Mouse (Mus musculus) heart, adult 2 months (tissue): Measurements from ENCODE around the gene Akr1c6. TPM values are rescaled to one million over a fixed set of nuclear protein-coding genes. Genes with fewer than 3 reads are reported as not detected.

Experiments used
- DNase-seq, 2 experiments: peaks; one replicate each; pipeline ENCODE4 v3.0.0; 2021
- H3K27ac ChIP-seq: fragments of 200-600 bp; 2 replicates; pipeline ENCODE4 v1.8.1; 2022
- H3K27me3 ChIP-seq: fragments of 200-500 bp; 2 replicates; pipeline ENCODE4 v1.6.1; 2012; ENCODE audit warnings: mild to moderate bottlenecking, low read length, inconsistent platforms, mixed read lengths; ENCODE audit not compliant: control insufficient read depth, insufficient read depth
- H3K36me3 ChIP-seq: fragments of 200-500 bp; 2 replicates; pipeline ENCODE4 v1.6.1; 2012; ENCODE audit warnings: low read length, inconsistent platforms; ENCODE audit not compliant: control insufficient read depth, insufficient read depth
- H3K4me1 ChIP-seq: fragments of 200-500 bp; 2 replicates; pipeline ENCODE4 v1.6.1; 2011; ENCODE audit warnings: low read length; ENCODE audit not compliant: control insufficient read depth, insufficient read depth
- H3K4me3 ChIP-seq: fragments of 200-600 bp; 2 replicates; pipeline ENCODE4 v1.8.1; 2022
- H3K79me2 ChIP-seq: fragments of 200-500 bp; replicated peaks from 2 replicates; pipeline ENCODE4 v1.6.1; 2012; ENCODE audit warnings: mild to moderate bottlenecking, inconsistent platforms, low read length, moderate library complexity, mixed read lengths; ENCODE audit not compliant: control insufficient read depth, insufficient read depth
- H3K9ac ChIP-seq: fragments of 200-500 bp; 2 replicates; pipeline ENCODE4 v1.6.1; 2012; ENCODE audit warnings: low read depth, mild to moderate bottlenecking, control low read depth, inconsistent platforms, low read length, mixed read lengths
- CTCF ChIP-seq: fragments of 200-600 bp; IDR thresholded peaks from 2 replicates; pipeline ENCODE4 v1.8.1; 2022; ENCODE audit warnings: antibody characterized with exemption, mild to moderate bottlenecking, moderate library complexity
- EP300 ChIP-seq: fragments of 200-500 bp; IDR thresholded peaks from 2 replicates; pipeline ENCODE4 v1.6.1; 2011; ENCODE audit warnings: low read depth, low read length, control low read depth; ENCODE audit not compliant: insufficient read depth
- POLR2A ChIP-seq: fragments of 200-500 bp; IDR thresholded peaks from 2 replicates; pipeline ENCODE4 v1.6.1; 2011; ENCODE audit warnings: mild to moderate bottlenecking, low read depth, low read length, control low read depth; ENCODE audit not compliant: insufficient read depth
- WGBS: fragments of 180-500 bp; shearing (Covaris S2); methylation state at CpG from one replicate; pipeline ENCODE4 v1.1.7; 2018; 5-methylcytosine and 5-hydroxymethylcytosine counted together
- intact Hi-C: fragments of 180-260 bp; cut with DNase I; formaldehyde crosslinking; loops from one replicate; pipeline ENCODE4 v1.15.1; 2025
- polyA plus RNA-seq: library from polyadenylated mRNA; depleted of rRNA; stranded (reverse); fragments of >200 nt; gene quantifications from 2 replicates; pipeline ENCODE4 v1.2.3, GENCODE M21; 2012; rRNA removed
- total RNA-seq, 2 experiments: library from RNA; stranded (reverse); gene quantifications; 2 replicates each; pipeline ENCODE4 v1.2.3; 2021

The Akr1c6 gene
- total and polyA plus RNA-seq, 3 experiments = not detected

DNA sequence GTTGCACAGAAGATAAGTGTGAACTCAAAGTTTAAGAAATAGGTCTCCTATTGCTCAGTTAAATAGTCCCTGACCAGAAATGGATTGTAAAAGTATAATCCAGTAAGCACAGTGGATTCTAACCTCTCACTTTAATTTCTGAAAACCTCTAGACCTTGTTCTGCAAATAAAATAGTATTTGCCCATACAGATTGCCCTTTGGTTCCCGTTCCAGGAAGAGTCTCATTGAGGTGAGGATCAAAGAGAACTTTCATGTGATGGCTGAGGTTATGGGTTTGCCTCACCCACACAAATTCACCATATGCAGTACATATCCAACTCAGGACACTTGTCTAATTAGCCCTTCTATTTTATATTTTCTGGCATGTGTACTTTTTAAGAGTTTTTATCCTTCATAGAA is 33.8 kb downstream of the Akr1c6 start:
- Histone ChIP-seq H3K27ac (no peak overlapping the region), H3K4me1 (no peaks in the 10 kb centered on the region), H3K36me3 (no peaks in the 10 kb centered on the region), H3K79me2 (no peaks in the 10 kb centered on the region), H3K4me3 (no peak overlapping the region), H3K27me3 (no peaks in the 10 kb centered on the region), H3K9ac (no peak overlapping the region)
- 56% methylated on average over 1 of the region's 1 CpGs for WGBS
- DNase-seq = no peak
- TF ChIP-seq POLR2A = no peak
- TF ChIP-seq CTCF = no peak
- no peak for TF ChIP-seq EP300
- intact Hi-C loops = no loop called here

Other genes with a start within 250 kb of the Akr1c6 start
- 1 to 10 TPM; 1.0 to 1.5 TPM for gene Akr1c13, start 243.2 kb upstream of the Akr1c6 start, total RNA-seq
- 1.0 and 1.1 TPM in 2 replicates for gene Akr1c13, start 243.2 kb upstream of the Akr1c6 start, polyA plus RNA-seq
- 1 to 10 TPM; 1.4 TPM for gene Akr1c19, start 205.6 kb upstream of the Akr1c6 start, total RNA-seq
- gene Akr1c19, start 205.6 kb upstream of the Akr1c6 start, polyA plus RNA-seq = 0.70 and 1.2 TPM in 2 replicates
- not detected for gene Akr1c12, start 154.9 kb upstream of the Akr1c6 start, total RNA-seq
- gene Akr1c12, start 154.9 kb upstream of the Akr1c6 start, polyA plus RNA-seq = 0.12 and 0.14 TPM in 2 replicates
- not detected for gene Akr1c20, start 89.0 kb downstream of the Akr1c6 start, total RNA-seq
- not detected in 2 replicates for gene Akr1c20, start 89.0 kb downstream of the Akr1c6 start, polyA plus RNA-seq
- gene Akr1c21, start 139.8 kb downstream of the Akr1c6 start, total RNA-seq = not detected
- gene Akr1c21, start 139.8 kb downstream of the Akr1c6 start, polyA plus RNA-seq = not detected in 2 replicates
- gene Akr1e1, start 174.9 kb downstream of the Akr1c6 start, total RNA-seq = 10 to 100 TPM; 17.1 to 17.9 TPM
- gene Akr1e1, start 174.9 kb downstream of the Akr1c6 start, polyA plus RNA-seq = 4.9 and 8.2 TPM in 2 replicates